Mouse (Mus musculus): ENCODE data around the gene Osbpl2. TPM values are rescaled to one million over a fixed set of nuclear protein-coding genes. Genes with fewer than 3 reads are reported as not detected.

Osbpl2 gene
- total and polyA plus RNA-seq, 3 experiments: 13.3 to 25.5 TPM; not detected in 1

- TF ChIP-seq MYB (IDR thresholded peaks at IDR 0.05; ENCODE audit: low read depth, low read length): 0 out of 2 replicates have a peak, but pooled peaks have one; percentile 14
- TF ChIP-seq POLR2AphosphoS5 (IDR thresholded peaks at IDR 0.05; ENCODE audit: borderline replicate concordance, low read depth, low read length): no peak
- TF ChIP-seq CHD1 (IDR thresholded peaks at IDR 0.05; ENCODE audit: low read depth, low read length): no peak
- peak; percentile 53 for TF ChIP-seq ETS1 (IDR thresholded peaks at IDR 0.05; ENCODE audit: low read depth, low read length)
- TF ChIP-seq E2F4 (IDR thresholded peaks at IDR 0.05; ENCODE audit: borderline replicate concordance, low read depth, low read length): no peak
- no peak for TF ChIP-seq JUND (IDR thresholded peaks at IDR 0.05; ENCODE audit: low read depth, low read length)
- peak; percentile 42; the same call in 1 of the 2 replicates for TF ChIP-seq MAZ (IDR thresholded peaks at IDR 0.05; ENCODE audit: low read depth, low read length)
- TF ChIP-seq ZKSCAN1 (IDR thresholded peaks at IDR 0.05; ENCODE audit: low read depth, low read length): no peak
- TF ChIP-seq BHLHE40 (IDR thresholded peaks at IDR 0.05; ENCODE audit: borderline replicate concordance, low read depth, low read length): no peak
- TF ChIP-seq MYC (IDR thresholded peaks at IDR 0.05; ENCODE audit: low read depth, low read length): no peak
- TF ChIP-seq NRF1 (IDR thresholded peaks at IDR 0.05; ENCODE audit: insufficient read depth, low read depth, low read length, poor library complexity, severe bottlenecking): no peak
Measured at GRCm38 (mm10) chr2:180098167-180098566, 20.9 kb upstream of the Osbpl2 start (continued).

- Histone ChIP-seq H3K79me2 (ENCODE audit: control insufficient read depth, insufficient read depth, low read length, poor library complexity) (no peaks in the 10 kb centered on the region), H3K27ac (ENCODE audit: control insufficient read depth, low read depth, low read length) (no peak overlapping the region), H3K9ac (ENCODE audit: control insufficient read depth, low read depth, low read length, poor library complexity, severe bottlenecking) (no peak overlapping the region), H3K27me3 (ENCODE audit: control insufficient read depth in 1 of 2, insufficient read depth in 2 of 2, low read length in 2 of 2) (no peaks in the 10 kb centered on the region), H3K4me1 (ENCODE audit: control insufficient read depth in 1 of 2, insufficient read depth in 2 of 2, low read length in 2 of 2) (peaks cover 0 to 27% of the 10 kb centered on the region in 2 experiments; a peak in 3 of 4 replicates), H3K9me3 (replicated peaks; ENCODE audit: insufficient read depth, low read length) (no peaks in the 10 kb centered on the region), H3K36me3 (ENCODE audit: control insufficient read depth in 1 of 2, insufficient read depth in 2 of 2, low read length in 2 of 2) (peaks cover 0 to 4% of the 10 kb centered on the region in 2 experiments; a peak in 1 of 4 replicates), H3K4me3 (ENCODE audit: control insufficient read depth in 1 of 2, insufficient read depth in 1 of 2, low read depth in 2 of 2, low read length in 2 of 2) (peak overlapping the region; percentile 2 to 45; a peak in 2 of 4 replicates)
- peak; percentile 29 for DNase-seq (ENCODE audit: low read depth, low spot score)
- TF ChIP-seq MXI1 (IDR thresholded peaks at IDR 0.05; ENCODE audit: low read depth, low read length): no peak
- TF ChIP-seq KAT2A (conservative IDR thresholded peaks at IDR 0.05; ENCODE audit: low read depth, low read length): no peak
- TF ChIP-seq ELF1 (IDR thresholded peaks at IDR 0.05; ENCODE audit: low read depth, low read length): no peak
- TF ChIP-seq NELFE (IDR thresholded peaks at IDR 0.05; ENCODE audit: low read depth, low read length): no peak
- TF ChIP-seq CHD1 (IDR thresholded peaks at IDR 0.05; ENCODE audit: low read depth, low read length): no peak
- TF ChIP-seq EP300 (IDR thresholded peaks at IDR 0.05; ENCODE audit: low read depth in 1 of 2, low read length in 2 of 2): no peak
- TF ChIP-seq ETS1 (IDR thresholded peaks at IDR 0.05; ENCODE audit: low read depth, low read length): 0 out of 2 replicates have a peak, but pooled peaks have one; percentile 30
- TF ChIP-seq MAZ (IDR thresholded peaks at IDR 0.05; ENCODE audit: low read depth, low read length): no peak
- TF ChIP-seq E2F4 (IDR thresholded peaks at IDR 0.05; ENCODE audit: borderline replicate concordance, low read depth, low read length): no peak
- TF ChIP-seq ZMIZ1 (IDR thresholded peaks at IDR 0.05; ENCODE audit: low read depth, low read length): no peak
- no peak for TF ChIP-seq TAL1 (IDR thresholded peaks at IDR 0.05; ENCODE audit: low read length)
- TF ChIP-seq TCF12 (IDR thresholded peaks at IDR 0.05; ENCODE audit: low read depth, low read length): peak; percentile 43
- TF ChIP-seq MAX (IDR thresholded peaks at IDR 0.05; ENCODE audit: low read length): no peak
Measured at GRCm38 (mm10) chr2:180099529-180099928, 19.6 kb upstream of the Osbpl2 start.

All from MEL (cell line).